Mouse (Mus musculus) MEL (cell line): Measurements from ENCODE around the gene Rdh12. TPM values are rescaled to one million over a fixed set of nuclear protein-coding genes. Genes with fewer than 3 reads are reported as not detected.

Experiments used
- DNase-seq: peaks from one replicate; pipeline ENCODE4 v3.0.0; 2011; ENCODE audit warnings: low read depth, low spot score
- H3K27ac ChIP-seq: 2 replicates; pipeline ENCODE4 v1.5.1; 2012; ENCODE audit warnings: low read depth, mild to moderate bottlenecking, control low read depth, low read length, moderate library complexity; ENCODE audit not compliant: control insufficient read depth
- H3K27me3 ChIP-seq, 2 experiments: fragments of 150-350 bp in 1 of 2; sonication (generic) in 1 of 2; 2 replicates each; pipeline ENCODE4 v1.6.1; 2012; ENCODE audit warnings: low read length in 2 of 2, mild to moderate bottlenecking in 2 of 2, improper control_type of control experiment in 1 of 2, moderate library complexity in 1 of 2; ENCODE audit not compliant: insufficient read depth in 2 of 2, control insufficient read depth in 1 of 2
- H3K36me3 ChIP-seq, 2 experiments: 2 replicates each; pipeline ENCODE4 v1.6.1; 2012 to 2014; ENCODE audit warnings: low read length in 2 of 2, improper control_type of control experiment in 1 of 2, inconsistent platforms in 1 of 2, mild to moderate bottlenecking in 1 of 2; ENCODE audit not compliant: insufficient read depth in 2 of 2, control insufficient read depth in 1 of 2
- H3K4me1 ChIP-seq, 2 experiments: fragments of 150-350 bp in 1 of 2; sonication (generic) in 1 of 2; 2 replicates each; pipeline ENCODE4 v1.6.1; 2012; ENCODE audit warnings: low read length in 2 of 2, improper control_type of control experiment in 1 of 2, mild to moderate bottlenecking in 1 of 2; ENCODE audit not compliant: insufficient read depth in 2 of 2, control insufficient read depth in 1 of 2
- H3K4me3 ChIP-seq, 2 experiments: fragments of 150-350 bp in 1 of 2; sonication (generic) in 1 of 2; 2 replicates each; pipeline ENCODE4 v1.5.1; 2012; ENCODE audit warnings: low read depth in 2 of 2, low read length in 2 of 2, mild to moderate bottlenecking in 2 of 2, moderate library complexity in 2 of 2, control low read depth in 1 of 2, improper control_type of control experiment in 1 of 2; ENCODE audit not compliant: control insufficient read depth in 1 of 2, insufficient read depth in 1 of 2
- H3K79me2 ChIP-seq: 2 replicates; pipeline ENCODE4 v1.6.1; 2012; ENCODE audit warnings: mild to moderate bottlenecking, low read length, moderate library complexity; ENCODE audit not compliant: control insufficient read depth, poor library complexity, insufficient read depth
- H3K9ac ChIP-seq: 2 replicates; pipeline ENCODE4 v1.6.1; 2012; ENCODE audit warnings: low read depth, mild to moderate bottlenecking, control low read depth, low read length, moderate library complexity; ENCODE audit not compliant: control insufficient read depth, poor library complexity, severe bottlenecking
- H3K9me3 ChIP-seq: fragments of 150-350 bp; sonication (generic); replicated peaks from 2 replicates; pipeline ENCODE4 v1.6.1; 2012; ENCODE audit warnings: mild to moderate bottlenecking, low read length, improper control_type of control experiment, moderate library complexity; ENCODE audit not compliant: insufficient read depth
- BHLHE40 ChIP-seq: IDR thresholded peaks from 2 replicates; pipeline ENCODE4 v1.6.1; 2012; ENCODE audit warnings: low read depth, mild to moderate bottlenecking, inconsistent platforms, low read length, improper control_type of control experiment, borderline replicate concordance
- CHD2 ChIP-seq: IDR thresholded peaks from 2 replicates; pipeline ENCODE4 v1.6.1; 2011; ENCODE audit warnings: low read length, improper control_type of control experiment
- CTCF ChIP-seq, 3 experiments: IDR thresholded peaks in 2 of 3; conservative IDR thresholded peaks in 1 of 3; 2 replicates each; pipeline ENCODE4 v1.5.1; 2011 to 2012; ENCODE audit warnings: low read length in 3 of 3, low read depth in 2 of 3, mild to moderate bottlenecking in 2 of 3, improper control_type of control experiment in 1 of 3, inconsistent platforms in 1 of 3, mixed read lengths in 1 of 3, moderate library complexity in 1 of 3; ENCODE audit not compliant: control insufficient read depth in 1 of 3, insufficient read depth in 1 of 3, poor library complexity in 1 of 3, severe bottlenecking in 1 of 3
- E2F4 ChIP-seq: IDR thresholded peaks from 2 replicates; pipeline ENCODE4 v1.6.1; 2011; ENCODE audit warnings: low read depth, low read length, improper control_type of control experiment, borderline replicate concordance
- ELF1 ChIP-seq: IDR thresholded peaks from 2 replicates; pipeline ENCODE4 v1.6.1; 2014; ENCODE audit warnings: low read depth, mild to moderate bottlenecking, inconsistent platforms, low read length, improper control_type of control experiment, moderate library complexity
- EP300 ChIP-seq, 2 experiments: IDR thresholded peaks; 2 replicates each; pipeline ENCODE4 v1.6.1; 2011; ENCODE audit warnings: improper control_type of control experiment in 2 of 2, low read length in 2 of 2, low read depth in 1 of 2, mild to moderate bottlenecking in 1 of 2
- ETS1 ChIP-seq: IDR thresholded peaks from 2 replicates; pipeline ENCODE4 v1.6.1; 2012; ENCODE audit warnings: low read depth, mild to moderate bottlenecking, inconsistent platforms, low read length, improper control_type of control experiment, moderate library complexity
- GATA1 ChIP-seq: IDR thresholded peaks from 2 replicates; pipeline ENCODE4 v1.6.1; 2011; ENCODE audit warnings: low read depth, low read length, improper control_type of control experiment
- HCFC1 ChIP-seq: IDR thresholded peaks from 2 replicates; pipeline ENCODE4 v1.6.1; 2012; ENCODE audit warnings: low read depth, mild to moderate bottlenecking, inconsistent platforms, low read length, improper control_type of control experiment, moderate library complexity
- JUND ChIP-seq: IDR thresholded peaks from 2 replicates; pipeline ENCODE4 v1.6.1; 2011; ENCODE audit warnings: low read depth, mild to moderate bottlenecking, improper control_type of control experiment, low read length
- KAT2A ChIP-seq: conservative IDR thresholded peaks from 2 replicates; pipeline ENCODE4 v1.6.1; 2012; ENCODE audit warnings: low read depth, low read length, improper control_type of control experiment, inconsistent platforms
- MAFK ChIP-seq: IDR thresholded peaks from 2 replicates; pipeline ENCODE4 v1.6.1; 2011; ENCODE audit warnings: low read depth, mild to moderate bottlenecking, low read length, improper control_type of control experiment, borderline replicate concordance
- MAX ChIP-seq: IDR thresholded peaks from 2 replicates; pipeline ENCODE4 v1.6.1; 2011; ENCODE audit warnings: low read length, improper control_type of control experiment
- MAZ ChIP-seq: IDR thresholded peaks from 2 replicates; pipeline ENCODE4 v1.6.1; 2012; ENCODE audit warnings: low read depth, mild to moderate bottlenecking, inconsistent platforms, low read length, improper control_type of control experiment
- MEF2A ChIP-seq: IDR thresholded peaks from 2 replicates; pipeline ENCODE4 v1.6.1; 2014; ENCODE audit warnings: low read depth, mild to moderate bottlenecking, inconsistent platforms, low read length, improper control_type of control experiment; ENCODE audit not compliant: poor library complexity, insufficient replicate concordance, severe bottlenecking; ENCODE audit errors: extremely low read depth
- MXI1 ChIP-seq: IDR thresholded peaks from 2 replicates; pipeline ENCODE4 v1.6.1; 2011; ENCODE audit warnings: mild to moderate bottlenecking, low read depth, low read length, improper control_type of control experiment
- MYC ChIP-seq: IDR thresholded peaks from 2 replicates; pipeline ENCODE4 v1.6.1; 2011; ENCODE audit warnings: low read depth, mild to moderate bottlenecking, low read length, improper control_type of control experiment, moderate library complexity
- NELFE ChIP-seq: IDR thresholded peaks from 2 replicates; pipeline ENCODE4 v1.6.1; 2011; ENCODE audit warnings: low read depth, low read length, improper control_type of control experiment
- NRF1 ChIP-seq: IDR thresholded peaks from 2 replicates; pipeline ENCODE4 v1.6.1; 2014; ENCODE audit warnings: low read depth, mild to moderate bottlenecking, inconsistent platforms, low read length, improper control_type of control experiment, moderate library complexity; ENCODE audit not compliant: poor library complexity, insufficient read depth, severe bottlenecking
- POLR2A ChIP-seq, 2 experiments: IDR thresholded peaks; 2 replicates each; pipeline ENCODE4 v1.6.1; 2011 to 2012; ENCODE audit warnings: low read length in 2 of 2, mild to moderate bottlenecking in 2 of 2, control low read depth in 1 of 2, improper control_type of control experiment in 1 of 2, low read depth in 1 of 2, moderate library complexity in 1 of 2; ENCODE audit not compliant: control insufficient read depth in 1 of 2, insufficient read depth in 1 of 2, poor library complexity in 1 of 2
- POLR2AphosphoS2 ChIP-seq: IDR thresholded peaks from 2 replicates; pipeline ENCODE4 v1.6.1; 2011; ENCODE audit warnings: low read length, improper control_type of control experiment
- RAD21 ChIP-seq: IDR thresholded peaks from 2 replicates; pipeline ENCODE4 v1.6.1; 2011; ENCODE audit warnings: mild to moderate bottlenecking, low read depth, low read length, improper control_type of control experiment
- TAL1 ChIP-seq: IDR thresholded peaks from 2 replicates; pipeline ENCODE4 v1.6.1; 2012; ENCODE audit warnings: mild to moderate bottlenecking, inconsistent platforms, low read length, moderate library complexity, mixed read lengths
- TCF12 ChIP-seq: IDR thresholded peaks from 2 replicates; pipeline ENCODE4 v1.6.1; 2014; ENCODE audit warnings: low read depth, mild to moderate bottlenecking, inconsistent platforms, low read length, improper control_type of control experiment, moderate library complexity
- USF2 ChIP-seq, 2 experiments: IDR thresholded peaks; 2 replicates each; pipeline ENCODE4 v1.6.1; 2011 to 2012; ENCODE audit warnings: improper control_type of control experiment in 2 of 2, low read length in 2 of 2, borderline replicate concordance in 1 of 2, inconsistent platforms in 1 of 2, low read depth in 1 of 2, mild to moderate bottlenecking in 1 of 2; ENCODE audit not compliant: insufficient read depth in 1 of 2
- ZC3H11A ChIP-seq: IDR thresholded peaks from 2 replicates; pipeline ENCODE4 v1.6.1; 2012; ENCODE audit warnings: low read depth, mild to moderate bottlenecking, inconsistent platforms, low read length, improper control_type of control experiment
- ZKSCAN1 ChIP-seq: IDR thresholded peaks from 2 replicates; pipeline ENCODE4 v1.6.1; 2012; ENCODE audit warnings: low read depth, mild to moderate bottlenecking, inconsistent platforms, low read length, improper control_type of control experiment, moderate library complexity
- ZMIZ1 ChIP-seq: IDR thresholded peaks from 2 replicates; pipeline ENCODE4 v1.6.1; 2012; ENCODE audit warnings: low read depth, mild to moderate bottlenecking, inconsistent platforms, low read length, improper control_type of control experiment, moderate library complexity
- ZNF384 ChIP-seq: IDR thresholded peaks from 2 replicates; pipeline ENCODE4 v1.6.1; 2012; ENCODE audit warnings: low read depth, mild to moderate bottlenecking, inconsistent platforms, low read length, improper control_type of control experiment
- polyA plus RNA-seq, 2 experiments: library from polyadenylated mRNA; stranded (reverse) in 1 of 2; unstranded in 1 of 2; fragments of >175 nt in 1 of 2; fragments of >200 nt in 1 of 2; gene quantifications; 2 replicates each; pipeline versions ENCODE4 v1.2.1 to v1.2.4; 2012; ENCODE audit warnings: low replicate concordance in 2 of 2, low read depth in 1 of 2; ENCODE audit not compliant: insufficient read length in 2 of 2, insufficient read depth in 1 of 2, missing spikeins in 1 of 2
- total RNA-seq: library from RNA; depleted of rRNA; stranded (reverse); fragments of 300-350 nt; gene quantifications from 2 replicates; pipeline ENCODE4 v1.2.3, GENCODE M21; 2012

Rdh12 gene
- total and polyA plus RNA-seq, 3 experiments, result 0.15 to 0.35 TPM; not detected in 1

- no peak for TF ChIP-seq HCFC1
Observed at GRCm38 (mm10) chr12:79235485-79236080, 26.9 kb downstream of the Rdh12 start (continued).

- H3K4me3 ChIP-seq, result no peak overlapping the region
- H3K27ac ChIP-seq, result no peak overlapping the region; the same call in 1 of the 2 replicates
- DNase-seq, result no peak
- no peaks in the 10 kb centered on the region for H3K9me3 ChIP-seq
- TF ChIP-seq ELF1, result no peak
- TF ChIP-seq JUND, result no peak
- no peak for TF ChIP-seq MAX
- H3K27me3 ChIP-seq, result no peaks in the 10 kb centered on the region
- H3K79me2 ChIP-seq, result no peaks in the 10 kb centered on the region
- H3K9ac ChIP-seq, result no peak overlapping the region
- H3K36me3 ChIP-seq, result peaks cover 6 to 17% of the 10 kb centered on the region in 2 experiments
- peaks cover 8 to 20% of the 10 kb centered on the region in 2 experiments for H3K4me1 ChIP-seq
Observed at GRCm38 (mm10) chr12:79241985-79242384, 33.3 kb downstream of the Rdh12 start.

GRCm38 (mm10) chr12:79242921-79243320 is 34.2 kb downstream of the Rdh12 start:
- Histone ChIP-seq H3K27me3 (no peaks in the 10 kb centered on the region), H3K4me1 (peaks cover 8 to 20% of the 10 kb centered on the region in 2 experiments), H3K36me3 (peaks cover 8 to 17% of the 10 kb centered on the region in 2 experiments), H3K9me3 (no peaks in the 10 kb centered on the region), H3K27ac (peak overlapping the region; percentile 65), H3K9ac (no peak overlapping the region), H3K79me2 (no peaks in the 10 kb centered on the region), H3K4me3 (no peak overlapping the region; a peak in 1 of 4 replicates)
- peak; percentile 66 for DNase-seq
- TF ChIP-seq MEF2A, result no peak
- TF ChIP-seq NRF1, result no peak
- TF ChIP-seq MAFK, result no peak
- TF ChIP-seq NELFE, result no peak
- no peak for TF ChIP-seq KAT2A
- TF ChIP-seq EP300 (IDR thresholded peaks at IDR 0.05; ENCODE audit: low read depth in 1 of 2, low read length in 2 of 2), result peak; percentile 81 to 90
- no peak for TF ChIP-seq CTCF (IDR thresholded peaks at IDR 0.05 in 2 of 3, conservative IDR thresholded peaks at IDR 0.05 in 1 of 3; ENCODE audit: control insufficient read depth in 1 of 3, insufficient read depth in 1 of 3, low read depth in 2 of 3, low read length in 3 of 3, poor library complexity in 1 of 3, severe bottlenecking in 1 of 3)
- TF ChIP-seq TCF12, result peak; percentile 86
- TF ChIP-seq ZMIZ1, result no peak
- TF ChIP-seq ZC3H11A, result no peak
- TF ChIP-seq TAL1, result peak; percentile 48
- TF ChIP-seq MXI1, result no peak
- no peak for TF ChIP-seq CHD2
- TF ChIP-seq USF2 (IDR thresholded peaks at IDR 0.05; ENCODE audit: borderline replicate concordance in 1 of 2, insufficient read depth in 1 of 2, low read depth in 1 of 2, low read length in 2 of 2), result no peak
- TF ChIP-seq HCFC1, result no peak
- TF ChIP-seq ELF1, result no peak
- no peak for TF ChIP-seq POLR2AphosphoS2
- no peak for TF ChIP-seq MYC
- no peak for TF ChIP-seq MAX
- no peak for TF ChIP-seq RAD21
- no peak for TF ChIP-seq BHLHE40
- peak; percentile 65 for TF ChIP-seq ETS1
- TF ChIP-seq MAZ, result no peak
- no peak for TF ChIP-seq ZKSCAN1
- peak; percentile 86 for TF ChIP-seq ZNF384
- TF ChIP-seq POLR2A (IDR thresholded peaks at IDR 0.05; ENCODE audit: control insufficient read depth in 1 of 2, insufficient read depth in 1 of 2, low read depth in 1 of 2, low read length in 2 of 2, poor library complexity in 1 of 2), result no peak
- no peak for TF ChIP-seq E2F4
- TF ChIP-seq GATA1, result peak; percentile 82
